Mouse (Mus musculus): ENCODE data around the gene Camk1d.

Gene Camk1d

DNA sequence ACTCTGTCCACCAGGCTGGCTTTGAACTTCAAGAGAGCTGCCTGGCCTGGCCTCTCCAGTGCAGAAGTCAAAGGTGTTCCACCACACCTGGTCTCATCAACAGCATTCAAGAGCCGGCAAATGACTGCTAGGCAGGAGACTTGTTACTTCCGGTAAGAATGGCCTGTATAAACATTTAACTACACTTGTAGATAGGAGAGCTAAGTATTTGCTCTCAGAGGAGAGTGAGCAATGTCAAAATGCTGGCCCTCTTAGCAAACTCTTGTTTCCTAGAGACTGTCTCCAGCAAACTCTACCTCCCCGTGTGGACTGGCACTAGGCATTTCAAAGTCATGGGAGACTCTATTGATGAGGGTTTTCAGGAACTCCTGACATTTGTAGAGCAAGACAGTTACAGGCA is 56.3 kb downstream of the Camk1d start:
- no peak for DNase-seq (ENCODE audit: low spot score)

DNA sequence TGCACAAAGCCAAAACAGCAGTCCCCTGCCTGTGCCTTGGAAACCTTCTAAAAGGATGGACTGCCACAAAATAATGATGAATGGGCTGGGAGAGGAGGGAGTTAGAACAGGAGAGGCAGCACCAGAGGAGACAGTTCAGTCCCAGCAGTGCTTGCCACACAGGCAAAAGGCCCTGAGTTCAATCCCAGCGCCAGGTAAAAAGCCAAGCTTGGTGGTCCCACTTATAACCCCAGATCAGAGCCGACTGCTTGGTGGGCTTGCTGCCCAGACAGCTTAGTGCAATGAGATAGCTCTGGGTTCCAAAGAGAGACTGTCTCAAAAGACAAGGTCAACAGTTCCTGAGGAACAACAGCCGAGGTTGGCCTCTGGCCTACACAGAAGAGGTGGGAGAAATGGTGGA is 58.0 kb downstream of the Camk1d start:
- no peak for DNase-seq (ENCODE audit: low spot score)

DNA sequence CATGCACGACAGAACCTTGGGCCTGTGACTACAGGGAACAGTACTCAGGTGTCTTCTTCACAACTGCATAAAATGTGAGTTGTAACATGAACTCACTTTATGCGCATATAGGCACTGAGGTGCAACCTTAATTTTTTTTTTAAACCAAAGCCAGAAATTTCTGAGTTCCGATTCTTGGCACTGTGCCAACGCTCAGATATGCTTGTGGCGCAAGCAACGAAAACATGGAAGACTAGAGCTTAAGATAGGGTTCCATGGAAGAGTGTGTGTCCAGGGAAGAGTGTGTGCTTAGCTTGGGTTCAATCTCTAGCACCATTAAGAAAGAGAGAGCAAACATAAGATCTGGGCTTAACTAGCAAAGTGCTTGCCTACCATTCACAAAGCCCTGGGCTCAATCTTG is 62.2 kb downstream of the Camk1d start:
- DNase-seq (ENCODE audit: low spot score), result no peak

DNA sequence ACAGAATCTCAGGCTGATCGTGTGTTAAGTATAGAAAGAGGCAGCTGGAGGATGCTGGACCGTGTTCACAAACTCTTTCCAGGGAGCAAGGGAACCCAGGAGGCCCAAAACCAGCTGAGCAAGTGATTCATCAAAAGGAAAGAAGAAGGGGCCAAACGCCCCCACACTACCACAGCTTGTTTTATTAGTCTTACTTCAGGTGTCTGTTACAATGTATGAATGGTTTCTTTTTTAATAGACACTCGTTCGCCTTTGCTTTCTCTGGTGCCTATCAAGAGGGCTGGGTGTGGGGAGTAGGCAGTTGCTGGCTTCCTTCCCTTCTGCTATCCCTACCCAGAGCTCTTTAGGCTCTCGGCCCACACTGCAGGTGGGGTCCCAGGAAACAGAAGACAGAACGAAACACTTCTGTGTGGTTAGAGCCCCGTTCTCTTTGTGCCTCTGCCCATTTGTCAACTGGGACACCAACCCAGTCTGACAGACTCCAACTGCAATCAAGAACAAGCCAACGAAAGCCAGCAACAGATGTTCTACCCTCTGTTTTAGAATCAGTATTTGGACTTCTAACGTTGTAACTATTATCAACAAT is 62.9 kb downstream of the Camk1d start:
- DNase-seq (ENCODE audit: low spot score), result no peak

DNA sequence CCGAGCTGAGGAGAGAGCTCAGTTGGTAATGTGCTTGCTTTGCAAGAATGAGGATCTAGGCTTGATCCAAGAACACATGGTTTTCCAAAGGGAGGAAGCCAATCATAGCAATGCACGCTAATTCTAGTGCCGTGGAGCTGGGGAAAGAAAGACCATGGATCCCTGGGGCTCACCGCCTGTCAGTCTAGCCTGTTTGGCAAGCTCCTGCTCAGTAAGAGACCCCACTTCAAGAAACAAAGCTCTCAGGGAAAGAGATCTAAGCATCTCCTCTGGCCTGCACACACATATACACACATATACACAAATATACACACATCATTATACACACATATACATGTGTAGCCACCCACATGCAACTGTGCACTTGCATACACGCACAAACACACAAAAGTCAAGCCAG is 65.1 kb downstream of the Camk1d start:
- no peak for DNase-seq (ENCODE audit: low spot score)

DNA sequence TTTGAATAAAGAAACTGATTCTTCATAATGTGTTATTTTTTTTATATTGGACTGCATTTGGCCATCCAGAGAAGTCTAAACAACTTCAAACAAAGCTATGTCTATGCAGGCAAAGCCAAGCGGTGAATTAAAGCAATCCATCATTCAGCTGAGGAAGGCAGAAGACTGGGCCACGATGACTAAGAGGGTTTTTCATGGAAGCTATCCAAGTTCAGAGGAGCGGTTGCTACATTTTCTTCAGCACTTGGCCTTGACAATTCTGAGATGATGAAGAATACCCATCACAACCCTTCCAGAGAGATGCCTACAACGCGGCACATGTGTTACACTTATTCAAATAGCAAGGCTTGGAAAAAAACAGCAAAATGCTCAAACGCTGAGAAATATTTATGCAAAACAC is 65.6 kb downstream of the Camk1d start:
- DNase-seq (ENCODE audit: low spot score), result no peak

DNA sequence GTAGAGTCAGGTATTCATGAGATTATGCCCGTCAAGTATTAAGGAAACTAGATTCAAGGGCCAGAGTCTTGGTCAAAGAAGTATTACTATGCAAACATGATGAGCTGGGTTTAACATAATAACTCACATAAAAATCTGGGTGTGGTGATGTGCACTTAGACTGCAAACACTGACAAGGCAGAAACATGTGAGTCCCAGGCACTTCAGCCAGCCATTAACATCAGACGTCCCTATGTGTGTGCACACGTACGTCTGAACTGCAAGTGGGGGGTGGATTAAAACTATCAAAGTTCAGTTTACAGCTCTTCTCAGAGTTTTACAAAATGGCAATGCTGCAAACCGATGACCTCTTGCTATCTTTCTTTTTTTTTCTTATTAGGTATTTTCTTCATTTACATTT is 68.0 kb downstream of the Camk1d start:
- no peak for DNase-seq (ENCODE audit: low spot score)

DNA sequence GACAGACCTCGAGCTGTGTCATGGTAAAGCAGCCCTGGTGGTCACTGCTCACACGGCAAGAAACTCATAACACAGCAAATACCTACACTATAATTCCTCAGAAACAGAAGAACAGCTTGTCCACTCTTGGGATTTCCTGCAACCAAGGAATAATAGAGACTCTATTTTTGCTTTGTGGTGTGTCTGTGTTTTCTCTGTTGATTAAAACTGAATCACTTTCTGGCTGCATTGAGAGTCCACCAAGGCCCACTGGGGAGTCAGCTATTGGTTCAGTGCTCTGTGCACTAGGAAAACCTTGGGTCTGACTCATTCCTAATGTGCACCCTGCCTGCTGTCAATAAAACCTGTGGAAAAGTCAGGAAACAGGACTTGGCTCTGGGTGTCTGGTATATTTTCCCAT is 68.7 kb downstream of the Camk1d start:
- no peak for DNase-seq (ENCODE audit: low spot score)

DNA sequence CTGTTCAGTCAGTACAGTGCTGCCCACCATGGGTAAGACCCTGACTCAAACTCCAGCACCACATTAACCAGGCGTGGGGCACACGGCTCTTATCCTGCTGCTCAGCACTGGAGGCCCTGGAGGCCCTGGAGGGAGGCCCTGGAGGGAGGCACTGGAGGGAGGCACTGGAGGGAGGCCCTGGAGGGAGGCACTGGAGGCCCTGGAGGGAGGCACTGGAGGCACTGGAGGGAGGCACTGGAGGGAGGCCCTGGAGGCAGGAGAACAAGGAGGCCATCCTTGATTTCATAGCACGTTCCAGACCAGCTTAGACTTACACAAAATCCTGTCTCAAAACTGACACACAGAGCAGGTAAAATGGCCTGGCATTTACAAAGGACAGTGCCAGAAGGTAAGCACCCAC is 70.4 kb downstream of the Camk1d start:
- no peak for DNase-seq (ENCODE audit: low spot score)

DNA sequence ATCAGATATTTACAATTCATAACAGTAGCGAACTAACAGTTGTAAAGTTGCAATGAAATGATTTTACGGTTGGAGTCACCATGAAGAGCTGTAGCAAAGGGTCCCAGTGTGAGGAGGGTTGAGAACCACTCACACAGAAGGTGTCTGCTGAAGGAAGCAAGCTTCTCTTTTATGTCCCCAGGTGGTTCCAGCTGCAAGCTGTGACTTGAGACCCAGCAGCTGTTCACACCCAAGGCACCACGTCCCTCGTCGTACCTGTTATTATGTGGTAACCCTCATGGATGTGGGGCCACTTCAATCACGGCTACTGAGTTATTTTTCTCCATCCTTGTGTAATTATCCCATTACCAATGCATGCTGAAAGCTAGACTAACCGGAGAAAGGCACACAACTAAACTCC is 71.1 kb downstream of the Camk1d start:
- DNase-seq (ENCODE audit: low spot score), result no peak

DNA sequence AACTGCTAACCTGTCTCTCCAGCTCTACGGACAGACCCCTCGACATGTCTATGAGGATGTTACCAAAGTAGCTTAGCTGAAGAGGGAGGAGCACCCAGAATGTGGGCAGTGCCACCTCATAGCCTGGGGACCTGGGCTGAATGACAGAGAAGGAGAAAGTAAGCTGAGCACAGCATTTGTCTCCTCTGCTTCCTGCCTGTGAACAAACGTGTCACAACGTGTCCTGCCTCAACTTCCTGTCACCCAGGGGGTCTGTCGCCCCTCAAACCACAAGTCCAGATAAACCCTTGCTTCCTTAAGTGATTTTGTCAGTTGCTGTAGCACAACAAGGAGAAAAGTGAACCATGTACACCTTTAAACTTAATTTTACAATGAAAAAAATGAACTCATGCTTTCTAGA is 71.7 kb downstream of the Camk1d start:
- no peak for DNase-seq (ENCODE audit: low spot score)

DNA sequence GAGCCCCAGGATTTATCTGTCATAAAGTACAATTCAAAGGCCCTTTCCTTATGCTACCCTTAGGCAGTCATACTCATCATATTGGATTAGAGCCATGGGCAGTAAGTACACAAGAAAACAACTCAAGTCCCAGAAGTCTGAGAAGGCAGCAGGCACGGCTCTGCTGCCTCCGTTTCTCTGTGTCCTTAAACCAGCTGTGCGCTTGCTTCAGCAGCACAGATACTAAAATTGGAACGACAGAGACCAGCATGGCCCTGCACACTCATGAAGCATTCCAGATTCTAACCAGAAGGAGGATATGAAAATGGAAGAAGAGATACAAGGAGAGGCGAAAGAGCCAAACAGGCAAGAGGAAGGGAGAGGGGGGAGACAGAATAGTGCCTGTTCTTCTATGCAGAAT is 72.6 kb downstream of the Camk1d start:
- DNase-seq (ENCODE audit: low spot score), result no peak

DNA sequence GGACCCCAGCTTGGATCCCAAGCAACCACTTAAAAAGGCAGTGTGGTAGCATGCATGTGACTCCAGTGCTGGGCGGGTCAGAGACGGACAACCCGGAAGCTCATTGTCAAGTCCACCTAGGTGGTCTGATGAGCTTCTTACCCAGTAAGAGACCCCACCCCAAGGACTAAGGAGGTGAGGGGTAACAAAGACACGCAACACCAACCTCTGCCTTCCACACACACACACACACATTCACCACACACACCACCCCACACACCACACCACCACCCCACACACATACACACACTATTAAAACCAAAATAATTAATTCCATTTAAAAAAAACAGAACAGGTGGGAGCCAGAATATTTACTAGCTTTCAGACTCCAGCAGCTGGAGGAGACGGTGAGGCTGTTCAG is 73.7 kb downstream of the Camk1d start:
- no peak for DNase-seq (ENCODE audit: low spot score)

DNA sequence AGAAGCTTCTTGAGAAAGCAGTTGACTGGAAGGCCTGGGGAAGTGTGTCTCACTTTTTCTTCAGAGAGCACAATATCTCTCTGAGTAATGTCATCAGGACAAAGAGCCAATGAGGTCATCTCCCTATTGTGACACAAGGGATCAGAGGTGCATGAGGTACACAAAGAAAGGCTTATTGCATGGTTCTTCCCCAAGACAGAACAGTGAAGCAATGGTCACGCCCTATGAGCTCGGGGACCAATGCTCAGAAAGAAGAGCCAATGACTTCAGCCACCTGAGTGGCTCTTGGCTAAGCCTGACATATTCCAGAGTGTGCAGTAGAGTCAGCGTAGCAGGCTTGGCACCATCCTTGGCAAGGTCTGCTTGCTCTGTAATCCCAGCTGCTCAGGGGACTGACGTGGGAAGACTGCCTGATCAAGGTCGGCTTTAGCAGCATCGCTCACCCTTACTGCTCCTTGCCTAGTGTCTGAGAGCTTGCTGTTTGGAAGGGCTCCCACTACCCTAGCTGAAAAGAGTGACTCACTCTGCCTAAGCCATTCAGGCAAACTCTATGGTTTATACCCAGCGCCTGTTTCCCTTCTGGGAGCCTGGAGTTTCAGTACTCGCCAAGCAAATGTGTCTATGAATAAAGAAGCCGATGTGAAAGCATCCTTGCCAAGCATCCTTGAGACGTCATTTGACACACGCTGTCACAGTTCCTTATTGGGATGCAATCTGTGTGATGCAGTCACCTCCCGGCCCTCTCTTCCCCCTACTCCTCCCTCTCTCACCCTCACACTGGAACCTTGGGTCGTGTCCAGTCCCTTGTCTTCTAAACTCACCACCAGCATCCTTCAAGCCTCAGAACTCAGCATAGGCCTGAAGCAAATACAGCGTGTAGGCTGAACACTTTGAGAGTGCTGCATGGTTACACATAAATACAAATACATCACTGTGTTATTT is 77.2 kb downstream of the Camk1d start:
- no peak for DNase-seq (ENCODE audit: low spot score)

DNA sequence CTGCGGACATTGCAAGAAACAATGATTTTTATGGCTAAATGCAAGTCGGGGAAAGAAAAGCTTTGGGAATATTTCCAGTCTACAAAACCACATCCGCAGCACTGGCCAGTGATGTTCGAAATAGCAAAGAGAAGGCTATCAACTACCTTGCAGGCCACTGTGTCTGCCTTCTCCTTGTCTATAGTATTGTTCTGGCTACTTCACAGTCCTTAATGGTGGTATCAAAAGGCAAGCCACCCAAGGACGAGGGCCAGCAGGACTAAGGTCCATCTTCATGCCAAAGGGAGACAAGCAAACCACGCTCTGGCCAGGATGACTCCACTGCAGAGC is 82.0 kb downstream of the Camk1d start:
- DNase-seq (ENCODE audit: low spot score), result no peak

DNA sequence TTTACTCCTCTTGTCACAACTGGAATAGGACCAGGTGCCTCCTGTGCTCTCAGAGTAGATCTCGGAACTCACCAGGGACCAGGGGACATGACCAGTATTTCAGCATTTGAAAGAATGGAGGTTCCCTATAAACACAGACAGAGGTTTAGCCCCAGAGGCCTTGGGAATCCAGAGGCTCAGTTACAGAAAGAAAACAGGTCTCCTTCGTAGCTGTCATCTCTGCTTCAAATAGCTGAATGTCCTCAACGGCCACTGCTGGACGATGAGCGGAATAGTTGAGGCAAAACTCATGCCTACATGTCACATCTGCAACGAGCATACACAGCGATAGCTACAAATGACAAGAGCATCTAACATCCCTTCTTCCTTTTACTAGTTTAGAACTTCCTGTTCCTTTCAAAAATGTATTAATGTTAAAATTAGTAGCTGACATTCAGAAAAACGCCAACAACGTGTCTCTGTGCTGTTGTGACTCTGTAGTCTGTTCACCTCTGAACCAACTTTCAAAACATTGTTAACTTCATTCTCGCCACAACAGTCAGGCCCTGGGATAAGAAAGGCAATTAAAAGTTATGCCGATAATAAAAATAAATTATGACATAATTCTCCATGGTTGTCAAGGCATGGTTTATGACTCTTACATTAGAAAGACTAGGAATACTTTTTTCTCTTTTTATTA is 82.5 kb downstream of the Camk1d start:
- DNase-seq (ENCODE audit: low spot score), result no peak

DNA sequence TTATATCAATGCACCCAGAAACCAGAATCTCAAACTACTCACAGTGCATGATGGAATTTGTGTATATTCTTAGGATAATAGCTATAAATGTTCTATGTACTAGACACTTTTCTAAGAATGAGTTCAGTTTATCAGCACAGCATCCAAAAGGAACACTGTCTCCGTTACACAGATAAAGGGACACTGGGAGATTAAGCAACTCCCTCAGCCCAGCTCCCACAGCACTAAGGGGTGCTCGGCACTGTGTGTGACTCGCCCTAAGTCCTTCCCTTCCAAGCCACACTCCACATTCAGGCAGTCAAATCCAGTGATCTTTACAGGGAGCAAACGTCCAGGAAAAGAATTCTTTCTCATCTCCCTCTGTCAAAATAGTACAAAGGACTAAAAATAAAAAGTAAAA is 83.6 kb downstream of the Camk1d start:
- DNase-seq (ENCODE audit: low spot score), result no peak

DNA sequence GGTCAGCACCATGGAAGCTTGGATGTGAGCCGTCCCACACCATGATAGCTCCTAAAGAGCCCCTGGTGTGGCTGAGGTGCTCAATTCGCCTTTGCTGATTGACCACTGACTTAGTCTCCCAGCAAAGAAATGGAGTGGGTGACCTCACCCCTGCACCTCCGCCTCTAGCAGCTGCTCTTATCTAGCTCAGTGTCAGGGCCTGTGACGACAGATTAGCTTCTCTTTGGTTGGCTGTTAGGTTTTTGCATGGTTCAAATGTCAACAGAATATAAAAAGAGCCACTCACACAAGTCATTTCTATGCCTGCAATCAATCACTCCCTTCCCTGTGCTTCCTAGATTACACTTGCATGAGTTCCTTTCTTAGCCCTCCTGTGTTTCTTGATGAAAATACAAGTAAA is 89.9 kb downstream of the Camk1d start:
- DNase-seq (ENCODE audit: low spot score), result no peak

DNA sequence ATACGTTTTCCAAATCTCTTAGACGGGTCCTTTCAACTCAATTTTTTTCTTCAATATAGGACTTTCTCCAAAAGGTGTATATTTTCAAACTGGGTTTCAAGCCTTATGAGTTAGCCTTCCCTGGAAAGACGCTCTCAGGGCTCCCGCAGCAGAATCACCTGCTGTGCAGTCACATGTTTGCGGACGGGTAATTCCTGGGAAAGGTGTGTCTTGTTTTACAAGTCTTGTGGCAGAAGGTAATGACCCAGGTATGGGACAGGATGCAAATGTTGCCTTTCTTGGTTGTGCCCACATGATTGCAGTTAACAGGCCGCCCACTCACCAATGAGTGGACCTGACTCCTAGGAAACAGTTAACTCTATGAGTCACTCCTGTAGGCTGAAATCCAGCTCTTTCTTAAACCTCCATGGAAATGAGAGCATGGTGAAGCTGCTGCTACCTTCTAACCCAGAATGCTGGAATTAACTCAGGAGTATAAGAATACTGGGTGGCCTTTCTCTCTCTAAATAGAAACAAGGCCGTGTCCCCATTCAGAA is 95.9 kb downstream of the Camk1d start:
- DNase-seq (ENCODE audit: low spot score), result no peak

DNA sequence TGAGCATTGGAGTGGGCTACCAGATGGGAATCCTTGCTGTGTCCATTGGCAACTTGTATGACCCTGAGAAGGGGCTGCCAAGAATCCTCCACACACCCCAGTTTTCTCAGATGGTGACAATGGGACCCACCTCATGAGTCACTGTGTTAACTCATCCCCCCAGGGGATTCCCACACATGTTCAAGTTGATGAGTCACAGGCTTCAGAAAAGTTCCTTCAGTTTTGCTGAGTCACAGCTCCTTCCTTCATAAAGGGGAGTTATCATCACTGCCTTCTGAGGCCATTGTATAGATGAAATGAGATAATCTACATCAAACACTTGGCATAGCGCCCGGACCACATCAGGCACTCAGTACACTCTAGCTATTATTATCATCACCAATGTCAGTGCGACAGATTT is 99.4 kb downstream of the Camk1d start:
- no peak for DNase-seq (ENCODE audit: low spot score)

DNA sequence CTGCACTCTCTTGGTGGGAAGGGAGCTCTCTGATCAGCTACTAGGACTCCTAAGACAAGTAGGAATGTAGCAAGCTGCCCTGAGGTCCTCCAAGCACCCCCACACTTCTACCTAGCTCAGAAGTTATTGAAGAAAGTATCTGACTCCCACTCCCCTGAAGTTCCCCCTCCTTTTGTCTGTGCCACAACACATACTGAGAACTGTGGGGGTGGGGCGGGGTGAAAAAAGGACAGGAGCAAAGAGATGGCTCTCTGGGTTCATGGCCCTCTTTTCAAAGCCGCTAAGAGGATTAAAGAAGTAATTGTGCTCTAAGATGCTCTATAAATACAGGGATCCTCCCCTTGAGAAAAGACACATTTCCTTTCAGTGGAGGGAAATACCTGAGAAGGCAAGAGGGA is 100.0 kb downstream of the Camk1d start:
- DNase-seq (ENCODE audit: low spot score), result no peak

DNA sequence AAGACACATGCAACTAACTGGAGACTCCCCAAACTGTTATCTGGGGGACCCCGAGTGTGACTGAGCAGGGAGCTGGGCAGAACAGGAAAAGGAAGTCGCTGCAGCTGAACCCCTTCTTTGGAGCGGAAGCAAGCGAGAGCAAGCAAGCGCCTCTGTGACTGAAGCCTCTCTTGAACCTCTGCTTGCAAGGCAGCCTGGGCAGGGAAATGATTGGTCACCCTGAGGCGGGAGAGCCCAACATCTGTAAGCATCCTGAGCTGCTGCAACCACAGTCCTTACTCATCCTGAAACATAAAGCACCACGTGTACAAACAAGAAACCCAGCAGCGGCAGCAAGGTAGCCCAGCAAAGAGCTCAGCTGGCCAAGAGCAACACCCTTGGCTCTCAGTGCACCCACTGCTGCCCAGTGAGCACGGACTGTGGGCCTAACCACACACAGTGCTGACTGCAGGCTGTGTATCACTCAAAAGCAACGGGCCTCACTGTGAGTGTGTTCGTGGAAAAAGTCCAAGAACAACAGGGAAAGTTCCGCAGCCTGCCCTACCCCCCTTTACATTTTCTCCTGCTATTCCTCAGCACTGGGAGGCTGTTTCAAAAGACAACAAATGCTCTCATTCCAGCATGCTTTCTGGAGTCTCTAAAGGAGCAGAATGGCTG is 100.5 kb downstream of the Camk1d start:
- DNase-seq (ENCODE audit: low spot score), result peak; percentile 4

DNA sequence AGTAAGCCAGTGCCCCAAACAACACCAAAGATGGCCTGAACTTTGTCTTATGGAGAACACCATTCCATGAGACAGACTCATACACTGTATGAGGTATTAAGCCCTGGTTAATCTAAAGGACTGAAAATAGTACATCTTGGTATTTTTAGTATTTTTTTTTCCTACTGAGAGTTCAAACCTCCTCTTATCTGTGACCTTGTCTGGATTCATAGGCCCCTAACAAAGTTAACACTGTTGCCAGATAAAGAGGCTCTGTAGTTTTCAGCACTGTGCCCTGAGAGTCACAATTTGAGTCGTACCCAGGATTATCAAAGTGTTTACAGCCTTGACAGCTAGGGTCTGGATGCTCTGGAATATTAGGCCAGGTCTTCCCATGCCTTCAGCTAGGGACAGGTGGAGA is 102.7 kb downstream of the Camk1d start:
- no peak for DNase-seq (ENCODE audit: low spot score)

All from spleen, adult 12 weeks (tissue).